Mouse (Mus musculus): ENCODE measurements around the gene Armc12.
"Not testable (repeated sequence)": the region's sequence is repeated elsewhere in the genome, so short reads cannot be mapped to it uniquely, and the experiment has no call there.

DNA sequence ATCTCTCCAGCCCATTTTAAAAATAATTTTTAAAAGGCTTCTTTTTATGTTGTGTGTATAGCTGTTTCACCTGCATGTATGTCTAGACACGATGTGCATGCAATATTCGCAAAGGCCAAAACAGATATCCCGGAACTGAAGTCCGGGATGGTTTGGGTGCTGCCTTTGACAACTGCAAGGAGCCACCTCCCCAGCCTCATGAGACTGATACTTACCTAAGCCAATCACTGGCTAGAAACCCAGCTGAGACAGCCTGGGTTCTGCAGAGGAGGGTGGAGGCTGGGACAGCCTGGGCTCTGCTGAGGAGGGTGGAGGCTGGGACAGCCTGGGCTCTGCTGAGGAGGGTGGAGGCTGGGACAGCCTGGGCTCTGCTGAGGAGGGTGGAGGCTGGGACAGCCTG lies 23.4 kb downstream of the Armc12 start:
- not testable (repeated sequence) for TF ChIP-seq CTCF (IDR thresholded peaks at IDR 0.05; ENCODE audit: insufficient read depth, low read length); POLR2A (IDR thresholded peaks at IDR 0.05; ENCODE audit: borderline replicate concordance, extremely low read depth, low read depth, low read length)

Data from lung, adult 2 months (tissue).